Mouse (Mus musculus) spleen, postnatal 36 days (tissue): ENCODE measurements around the gene Ccdc88b.
"Not testable (repeated sequence)": the region's sequence is repeated elsewhere in the genome, so short reads cannot be mapped to it uniquely, and the experiment has no call there.

ENCODE experiments used
- DNase-seq, 2 experiments: peaks; one replicate each; pipeline ENCODE4 v3.0.0; 2022; ENCODE audit warnings: low spot score in 2 of 2, mixed read lengths in 1 of 2

Ccdc88b gene

GRCm38 (mm10) chr19:6858031-6858430 is at the start of gene Ccdc88b:
Gene Ccdc88b, minus strand, starts transcription at chr19:6858211.
- peak; percentile 95 to 96 for DNase-seq

- DNase-seq = no peak
These were observed 49.1 kb upstream of the Ccdc88b start for GRCm38 (mm10) chr19:6907094-6907493.

- no peak for DNase-seq
These were observed 48.2 kb upstream of the Ccdc88b start for GRCm38 (mm10) chr19:6906199-6906598.

- no peak for DNase-seq
These were observed 47.6 kb upstream of the Ccdc88b start for GRCm38 (mm10) chr19:6905498-6906159.

GRCm38 (mm10) chr19:6904846-6905245 is 46.8 kb upstream of the Ccdc88b start:
- DNase-seq = no peak

GRCm38 (mm10) chr19:6903031-6903430 is 45.0 kb upstream of the Ccdc88b start:
- DNase-seq = no peak

- DNase-seq = no peak
These were observed 41.6 kb upstream of the Ccdc88b start for GRCm38 (mm10) chr19:6899641-6900040.

GRCm38 (mm10) chr19:6895608-6896305 is 37.7 kb upstream of the Ccdc88b start:
- DNase-seq = not testable (repeated sequence)

- DNase-seq = no peak
These were observed 35.9 kb upstream of the Ccdc88b start for GRCm38 (mm10) chr19:6893731-6894451.

- DNase-seq = no peak
These were observed 34.5 kb upstream of the Ccdc88b start for GRCm38 (mm10) chr19:6892512-6892911.

- no peak for DNase-seq
These were observed 20.0 kb upstream of the Ccdc88b start for GRCm38 (mm10) chr19:6877965-6878364.

GRCm38 (mm10) chr19:6876799-6877198 is 18.8 kb upstream of the Ccdc88b start:
- no peak for DNase-seq

GRCm38 (mm10) chr19:6875834-6876233 is 17.8 kb upstream of the Ccdc88b start:
- DNase-seq = no peak

GRCm38 (mm10) chr19:6874257-6874656 is 16.2 kb upstream of the Ccdc88b start:
- no peak for DNase-seq

- DNase-seq = no peak
These were observed 14.7 kb upstream of the Ccdc88b start for GRCm38 (mm10) chr19:6872701-6873100.

- DNase-seq = peak; percentile 49 to 59
These were observed 13.7 kb upstream of the Ccdc88b start for GRCm38 (mm10) chr19:6871574-6872271.

- DNase-seq = peak; percentile 67 to 73
These were observed 11.3 kb upstream of the Ccdc88b start for GRCm38 (mm10) chr19:6869355-6869754.

- DNase-seq = no peak
These were observed 3.4 kb upstream of the Ccdc88b start for GRCm38 (mm10) chr19:6861451-6861850.

- peak; percentile 83 for DNase-seq
These were observed 2.7 kb upstream of the Ccdc88b start for GRCm38 (mm10) chr19:6860706-6861105.

- DNase-seq = no peak
These were observed 2.0 kb upstream of the Ccdc88b start for GRCm38 (mm10) chr19:6859971-6860370.

GRCm38 (mm10) chr19:6859032-6859651 is 1.1 kb upstream of the Ccdc88b start:
- DNase-seq = no peak
